Mouse (Mus musculus): Measurements from ENCODE around the gene Glra4.
A peak's percentile ranks its signal among the peaks of the same experiment; 100 is the strongest.

Glra4 gene

DNA sequence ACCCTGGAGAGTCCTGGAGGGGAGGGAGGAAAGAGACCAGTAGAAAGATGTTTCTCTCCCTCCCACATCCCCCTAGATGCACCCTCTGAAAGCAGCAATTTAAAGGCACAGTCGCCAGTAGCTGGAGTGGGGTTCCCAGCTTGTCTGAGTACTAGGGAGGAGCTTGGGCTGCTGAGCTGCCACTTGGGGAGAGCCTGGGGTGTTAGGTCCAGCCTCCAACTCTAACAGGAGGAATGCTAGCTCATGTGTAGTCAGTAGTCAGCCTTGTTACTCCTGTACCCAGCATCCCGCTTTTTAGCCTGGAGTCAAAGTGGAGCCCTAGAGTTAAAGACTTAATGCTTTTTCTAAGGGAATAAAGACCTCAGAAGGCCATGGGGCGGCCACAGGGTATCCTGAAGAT lies at the start of gene Glra4:
TSS of gene Glra4 (minus strand) at position 101 of the 400 bp plus-strand sequence.
- no peak for DNase-seq (ENCODE audit: low spot score)

DNA sequence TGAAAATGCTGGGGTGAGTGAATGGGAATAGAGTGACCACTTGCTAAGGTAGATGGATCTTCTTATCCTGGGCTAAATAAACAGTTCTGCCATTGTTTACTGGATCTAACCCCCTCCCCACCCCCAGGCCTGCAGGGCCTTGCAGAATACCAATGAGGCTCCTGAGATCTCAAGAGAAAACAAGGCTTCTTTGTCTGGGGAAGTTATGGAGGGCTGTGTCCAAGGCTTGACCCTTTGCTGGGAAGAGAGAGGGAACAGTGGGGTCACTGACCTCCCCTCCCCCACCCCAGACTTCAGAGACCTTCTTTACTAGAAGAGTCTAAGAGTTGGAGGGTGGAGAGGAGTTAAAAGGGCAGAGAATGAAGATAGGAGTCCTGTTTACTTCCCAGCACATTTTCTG lies 48.7 kb upstream of the Glra4 start:
- no peak for DNase-seq (ENCODE audit: low spot score)

DNA sequence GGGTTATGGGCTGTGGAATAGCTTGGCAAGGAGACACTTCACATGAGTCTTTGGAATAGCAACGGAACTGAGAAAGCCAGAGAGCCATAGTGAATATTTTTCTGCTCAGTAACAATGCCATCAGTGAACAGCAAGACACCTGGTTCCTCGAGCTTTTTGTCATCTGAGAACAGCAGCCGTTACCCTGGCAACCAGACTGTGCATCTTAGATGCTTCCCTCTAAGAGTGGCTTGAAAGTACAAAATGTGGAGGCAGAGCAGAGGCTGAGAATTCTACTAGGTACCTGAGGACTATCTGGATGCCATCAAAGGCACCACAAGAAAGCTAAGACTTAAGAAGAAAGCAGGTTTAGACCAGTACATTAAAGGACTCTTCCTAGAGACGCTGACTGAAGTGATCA lies 45.1 kb upstream of the Glra4 start:
- no peak for DNase-seq (ENCODE audit: low spot score)

DNA sequence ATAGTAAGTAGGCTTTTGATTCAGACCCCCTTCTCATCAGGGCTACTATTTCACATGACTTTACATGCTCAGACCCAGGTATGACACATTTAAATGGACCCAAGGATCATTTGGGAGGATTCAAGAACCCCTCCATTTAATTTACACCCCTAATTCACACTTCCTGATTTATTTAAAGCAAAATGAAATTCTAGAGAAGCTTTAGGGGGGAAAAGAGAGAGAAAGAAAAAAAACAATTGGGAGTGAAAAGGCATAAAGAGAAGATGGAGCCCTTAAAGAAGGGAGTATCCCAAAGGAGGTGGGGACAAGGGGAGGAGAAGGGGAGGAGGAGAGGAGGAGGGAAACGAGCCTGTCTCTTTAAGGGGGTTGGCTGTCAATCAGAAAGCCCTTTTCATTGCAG lies 42.4 kb upstream of the Glra4 start, which contains the start of gene Plp1:
TSS of gene Plp1 (plus strand) at position 301 of the 400 bp plus-strand sequence.
- DNase-seq (ENCODE audit: low spot score), result no peak

DNA sequence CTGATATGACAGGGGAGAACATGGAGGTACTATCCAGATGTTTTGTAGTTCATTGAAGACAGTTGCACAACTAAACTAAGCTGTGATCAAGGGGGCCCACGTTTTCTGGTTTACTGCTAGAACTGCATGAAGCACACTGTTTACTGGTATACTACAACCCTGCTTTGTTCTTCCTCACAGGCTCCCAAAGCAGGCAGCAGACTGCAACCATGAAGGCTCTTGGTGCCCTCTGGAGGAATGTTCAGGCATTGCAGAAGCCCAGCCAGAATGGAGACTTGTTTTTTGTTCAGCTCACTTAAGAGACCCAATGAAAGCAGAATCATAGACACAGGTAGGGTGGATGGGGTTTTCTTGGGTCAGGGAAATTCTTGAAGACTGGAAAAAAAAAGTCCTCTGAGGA lies 40.3 kb upstream of the Glra4 start:
- DNase-seq (ENCODE audit: low spot score), result peak; percentile 12

DNA sequence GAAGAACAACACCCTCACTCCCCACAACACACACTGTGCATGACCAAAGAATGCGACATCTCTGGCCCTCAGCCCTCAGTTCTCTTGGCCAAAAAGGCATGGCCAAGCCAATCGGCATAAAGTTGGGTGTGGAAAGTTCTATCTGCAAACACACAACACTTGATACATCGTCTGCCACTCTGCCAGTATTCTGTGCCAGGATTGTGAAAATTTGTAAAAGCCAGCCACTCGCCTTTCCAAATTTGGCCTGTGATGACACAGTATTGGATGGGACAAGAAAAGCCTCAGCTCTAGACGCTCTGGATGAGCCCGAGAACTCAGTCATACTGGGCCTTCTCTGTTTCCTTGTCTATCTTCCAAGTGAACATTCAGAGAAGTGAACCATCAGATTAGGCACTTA lies 39.8 kb upstream of the Glra4 start:
- no peak for DNase-seq (ENCODE audit: low spot score)

DNA sequence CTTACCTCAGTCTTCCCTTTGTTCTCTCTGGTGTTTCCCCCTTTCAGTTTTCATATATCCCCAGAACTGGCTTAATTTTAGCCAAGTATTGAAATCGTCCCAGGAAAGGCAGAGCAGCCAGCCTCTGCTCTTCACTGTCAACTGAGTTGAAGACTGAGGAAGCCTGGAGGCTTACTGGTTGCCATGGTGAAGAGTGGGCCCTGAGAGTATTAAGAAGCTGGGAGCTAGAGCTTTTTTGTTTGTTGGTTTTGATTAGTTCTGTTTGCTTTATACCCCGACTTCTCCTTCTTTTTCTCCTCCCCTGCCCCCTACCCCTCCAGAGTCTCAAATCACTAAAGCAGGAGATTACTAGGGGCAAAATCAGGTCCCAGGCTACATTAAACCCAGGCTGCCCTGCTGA lies 17.3 kb upstream of the Glra4 start:
- no peak for DNase-seq (ENCODE audit: low spot score)

DNA sequence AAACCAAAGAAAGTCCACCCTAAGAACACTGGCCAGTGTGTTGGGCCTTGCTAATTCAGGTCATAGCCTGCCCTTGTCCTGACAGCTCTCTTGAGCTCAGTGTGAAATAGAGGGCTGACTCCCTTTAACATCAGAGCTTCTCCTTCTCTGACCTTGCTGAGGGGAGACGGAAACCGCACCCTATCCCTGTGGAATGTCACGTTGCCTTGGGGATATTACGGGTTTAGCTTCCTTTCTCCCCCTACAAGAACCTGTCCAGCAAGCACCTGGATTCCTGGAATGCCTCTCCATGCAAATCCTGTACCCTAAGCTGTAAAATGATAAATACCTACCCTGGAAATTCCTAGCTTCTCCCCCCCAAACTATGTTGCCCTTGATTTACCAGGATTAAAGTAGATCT lies 9.5 kb upstream of the Glra4 start:
- DNase-seq (ENCODE audit: low spot score), result no peak

DNA sequence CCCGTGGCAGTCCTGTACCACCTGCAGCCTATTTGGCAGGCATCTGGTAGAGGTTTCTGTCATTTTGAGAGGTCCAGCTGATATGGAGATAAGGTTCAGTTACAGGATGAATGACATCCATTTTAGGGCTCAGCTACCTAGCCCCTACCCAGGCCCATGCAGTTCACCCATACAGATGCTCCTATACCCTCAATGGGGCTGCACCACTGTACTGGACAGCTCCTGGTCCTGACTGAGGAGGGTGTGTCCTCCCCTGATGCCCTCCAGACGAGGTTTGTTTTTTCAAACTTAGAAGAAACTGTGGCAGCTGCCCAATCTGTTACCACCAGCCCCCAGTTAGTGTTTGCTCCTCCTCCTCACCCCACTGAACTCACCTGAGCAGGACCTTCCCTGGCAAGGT lies 679 bp downstream of the Glra4 start:
- no peak for DNase-seq (ENCODE audit: low spot score)

DNA sequence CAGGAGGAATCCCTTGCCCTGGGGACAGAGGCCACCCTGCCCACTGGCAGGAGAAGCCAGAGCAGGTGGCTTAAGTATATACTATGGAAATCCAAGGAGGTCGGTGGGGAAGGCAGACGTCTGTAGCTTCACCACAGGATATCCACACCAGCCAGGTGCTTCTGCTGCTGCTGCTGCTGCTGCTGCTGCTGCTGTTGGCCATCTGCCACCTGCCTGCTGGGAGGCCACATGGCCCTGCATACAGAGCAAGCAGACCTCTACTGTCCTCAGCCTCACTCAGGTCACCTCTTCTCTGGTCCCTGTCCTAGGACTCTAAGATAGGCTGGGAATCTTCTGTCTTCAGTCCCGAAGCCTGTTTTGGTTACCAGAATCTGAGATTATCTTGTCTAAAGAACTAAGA lies 1.9 kb downstream of the Glra4 start:
- DNase-seq (ENCODE audit: low spot score), result no peak

DNA sequence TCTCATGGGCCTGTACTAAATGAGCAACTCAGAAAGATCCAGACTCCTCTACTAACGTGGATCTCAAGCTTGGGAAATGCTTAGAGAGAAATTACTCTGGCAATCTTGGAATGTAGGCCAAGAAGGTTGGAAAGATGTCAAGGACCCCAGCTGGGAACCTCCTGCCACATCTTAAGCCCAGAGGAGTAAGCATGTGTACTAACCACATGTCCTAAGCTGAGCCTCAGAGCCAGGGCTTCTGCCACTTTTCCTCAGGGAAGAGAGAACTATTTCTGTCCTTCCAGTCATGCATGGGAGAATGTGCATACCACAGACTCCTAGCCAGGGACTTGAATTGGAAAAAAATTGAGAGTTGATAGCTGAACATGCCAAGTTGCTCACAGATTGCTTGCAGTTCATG lies 6.9 kb downstream of the Glra4 start:
- DNase-seq (ENCODE audit: low spot score), result no peak

DNA sequence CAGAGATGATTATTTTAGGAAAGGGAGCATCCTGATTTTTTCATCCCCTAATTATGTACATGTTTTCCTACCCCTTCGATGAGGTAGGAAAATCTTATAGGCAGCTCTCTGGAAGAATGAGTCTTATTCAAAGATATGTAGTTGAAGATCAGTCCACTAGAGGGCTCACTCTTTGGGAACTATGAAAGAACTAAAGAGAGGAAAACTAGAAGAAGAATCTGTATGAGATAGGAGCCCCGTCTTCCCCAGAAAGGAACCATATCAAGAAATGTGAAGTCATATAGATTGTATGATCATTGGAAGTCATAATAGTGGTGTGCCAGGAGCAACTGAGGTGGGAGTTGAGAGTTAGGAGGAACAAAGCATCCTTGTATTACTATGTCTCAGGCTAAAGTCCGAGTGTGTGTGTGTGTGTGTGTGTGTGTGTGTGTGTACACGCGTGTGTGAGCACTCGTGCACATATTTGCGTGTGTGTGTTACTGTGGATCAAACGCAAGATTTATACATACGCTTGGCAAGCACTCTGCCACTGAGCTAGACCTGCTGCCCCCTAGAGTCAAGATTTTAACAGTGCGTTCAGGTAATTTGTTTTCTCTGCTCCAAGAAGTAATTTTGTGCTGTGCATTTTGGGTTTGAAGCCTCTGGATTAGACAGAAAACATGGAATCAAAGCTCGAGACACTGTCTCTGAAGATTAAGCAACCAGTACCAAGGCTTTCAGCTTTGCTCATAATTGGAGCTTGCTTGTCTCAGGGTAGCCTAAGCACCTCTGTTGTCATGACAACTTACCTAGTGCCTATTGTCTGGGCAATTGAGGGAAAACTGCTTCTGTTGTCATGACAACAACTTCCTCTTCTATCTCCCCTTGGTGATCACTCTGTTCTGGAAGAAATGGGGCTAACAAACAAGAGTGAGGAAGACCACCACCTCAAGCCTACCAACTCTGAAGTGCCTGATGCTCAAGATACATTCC lies 18.6 kb downstream of the Glra4 start:
- no peak for DNase-seq (ENCODE audit: low spot score)

DNA sequence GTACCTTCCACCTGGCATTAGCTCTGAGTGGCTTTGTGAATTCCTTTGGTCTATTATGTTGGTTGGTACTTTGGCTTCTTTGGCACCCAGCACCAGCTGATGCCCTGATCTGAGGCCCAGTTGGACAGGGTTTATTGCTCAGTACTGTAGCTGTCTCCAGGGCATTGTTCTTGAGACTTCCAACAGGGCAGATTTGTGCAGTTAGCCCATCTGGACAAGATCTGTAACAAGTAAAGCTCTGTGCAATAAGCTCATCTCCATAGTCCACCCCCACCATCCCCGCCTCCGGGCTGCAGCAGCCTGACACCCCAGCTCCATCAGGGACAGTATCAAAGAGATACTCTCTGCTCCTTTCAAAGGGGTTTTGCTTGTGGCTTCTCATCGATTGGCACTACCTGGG lies 24.5 kb downstream of the Glra4 start:
- no peak for DNase-seq (ENCODE audit: low spot score)

DNA sequence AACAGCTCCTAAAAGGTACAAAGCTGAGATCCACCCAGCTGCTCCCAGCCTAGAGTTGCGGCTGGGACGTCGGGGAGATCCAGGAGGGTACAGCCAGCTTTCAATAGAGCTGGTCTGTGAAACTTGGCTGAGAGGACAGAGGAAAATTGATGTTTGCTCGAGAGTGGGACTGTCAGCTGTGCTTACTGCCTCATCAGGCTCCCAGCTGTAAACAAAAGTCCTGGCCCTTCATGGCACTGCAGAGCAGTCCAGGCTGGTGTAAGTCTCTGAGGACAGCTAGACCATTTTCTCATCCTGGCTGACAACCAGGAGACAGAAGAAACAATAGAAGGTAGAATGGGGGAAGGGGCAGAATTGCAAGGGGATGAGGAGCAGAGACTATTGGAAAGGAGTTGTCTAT lies 30.6 kb downstream of the Glra4 start:
- DNase-seq (ENCODE audit: low spot score), result no peak

DNA sequence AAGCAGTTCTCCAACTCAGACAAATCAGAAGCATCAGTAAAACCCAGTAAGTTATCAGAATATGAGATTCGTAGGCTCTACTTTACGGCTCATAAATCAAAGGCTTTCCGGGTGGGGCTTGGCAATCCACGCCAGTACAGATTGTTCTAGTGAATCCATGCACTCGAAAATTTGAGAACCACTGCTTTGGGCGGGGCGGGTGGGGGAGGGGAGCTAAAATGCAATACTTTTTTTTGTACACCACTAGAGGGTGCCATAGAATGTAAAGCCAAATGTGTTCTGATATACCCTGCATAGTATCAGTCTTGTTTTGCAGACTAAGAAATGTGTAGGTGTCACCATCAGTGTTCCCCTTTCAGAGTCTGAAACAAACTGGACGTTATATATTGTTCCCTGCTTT lies 35.3 kb downstream of the Glra4 start:
- no peak for DNase-seq (ENCODE audit: low spot score)

DNA sequence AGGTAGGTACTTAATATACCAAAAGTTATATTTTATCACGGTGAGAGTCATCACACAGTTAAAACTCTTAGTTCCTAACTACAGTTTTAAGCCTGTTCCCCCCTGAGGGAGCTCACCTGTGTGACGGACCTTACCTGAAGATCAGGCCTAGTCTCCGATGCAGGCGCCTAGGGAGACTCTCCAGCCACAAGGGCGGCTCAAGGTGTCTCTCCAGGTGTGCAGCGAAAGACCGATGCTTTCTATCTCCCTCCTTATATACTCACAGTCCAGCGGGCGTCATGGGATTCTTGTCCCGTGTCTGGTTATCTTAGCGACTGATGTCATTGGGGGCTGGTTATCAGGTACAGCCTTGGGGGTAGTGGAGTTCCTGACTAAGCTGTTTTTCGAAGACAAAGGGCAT lies 36.5 kb downstream of the Glra4 start, which contains the start of gene Morf4l2:
TSS of gene Morf4l2 (minus strand) at position 232 of the 400 bp plus-strand sequence.
- DNase-seq (ENCODE audit: low spot score), result no peak

DNA sequence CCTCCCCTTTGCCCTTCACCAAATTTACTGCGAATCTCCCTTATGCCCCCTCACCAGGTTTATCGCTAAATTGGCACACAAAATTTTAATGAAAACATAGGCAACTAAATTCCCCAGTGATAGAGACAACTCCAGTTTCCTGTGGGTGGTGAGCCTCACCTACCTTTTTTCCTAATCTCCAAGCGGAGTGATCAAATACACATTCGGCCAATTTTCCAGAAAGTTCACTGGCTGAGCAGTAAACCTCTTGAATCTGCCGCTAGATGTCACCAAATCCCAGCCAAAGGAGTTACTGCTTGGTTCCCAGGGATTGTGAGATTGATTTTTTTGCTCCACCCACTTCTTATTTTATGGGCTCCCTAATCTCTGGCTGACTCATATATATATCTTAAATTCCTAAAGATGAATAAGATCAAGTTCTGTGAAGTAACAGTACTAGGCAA lies 37.3 kb downstream of the Glra4 start:
- no peak for DNase-seq (ENCODE audit: low spot score)

DNA sequence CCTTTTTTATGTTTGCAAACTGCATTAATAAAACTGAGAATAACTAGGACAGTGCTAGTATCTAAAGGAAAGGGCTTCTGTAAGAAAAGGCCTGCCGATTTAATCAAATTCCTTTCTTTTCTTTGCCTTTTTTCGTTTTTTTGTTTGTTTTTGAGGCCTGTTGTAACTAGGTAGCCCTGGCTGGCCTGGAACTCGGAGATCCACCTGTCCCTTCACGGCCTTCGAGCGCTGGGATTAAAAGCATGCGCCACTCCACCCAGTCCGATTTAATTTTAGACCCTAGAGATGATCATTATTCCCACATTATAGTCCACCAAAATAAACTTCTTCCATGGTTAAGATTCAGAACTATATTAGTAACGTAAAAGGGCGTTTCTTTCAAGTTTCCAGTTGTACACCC lies 37.7 kb downstream of the Glra4 start:
- DNase-seq (ENCODE audit: low spot score), result no peak

DNA sequence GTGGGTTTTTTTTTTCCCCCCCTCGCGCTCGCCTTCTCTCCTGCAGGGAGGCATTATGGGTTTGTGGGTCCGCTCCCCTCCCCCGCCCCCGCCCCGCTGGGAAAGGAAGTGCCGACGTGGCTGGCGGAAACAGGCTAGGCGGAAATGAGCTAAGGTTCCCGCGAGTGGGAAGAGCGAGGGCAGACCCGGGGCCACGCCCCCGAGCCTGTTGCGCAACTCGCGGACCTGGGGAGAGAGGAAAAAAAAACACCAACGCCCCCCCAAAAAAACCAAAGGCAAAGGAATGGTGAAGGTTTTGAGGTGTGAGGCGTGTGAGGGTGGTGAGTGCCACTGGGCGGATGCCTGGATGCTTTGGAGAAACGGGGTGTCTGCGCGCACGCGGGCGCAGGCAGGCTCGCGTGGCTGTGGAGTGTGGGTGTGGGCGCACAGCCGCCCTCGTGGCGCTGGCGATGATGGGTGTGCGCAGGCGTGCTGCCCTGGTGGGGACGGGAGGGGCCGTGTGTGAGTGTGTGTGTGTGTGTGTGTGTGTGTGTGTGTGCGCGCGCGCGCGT lies 38.2 kb downstream of the Glra4 start:
- DNase-seq (ENCODE audit: low spot score), result peak; percentile 48

DNA sequence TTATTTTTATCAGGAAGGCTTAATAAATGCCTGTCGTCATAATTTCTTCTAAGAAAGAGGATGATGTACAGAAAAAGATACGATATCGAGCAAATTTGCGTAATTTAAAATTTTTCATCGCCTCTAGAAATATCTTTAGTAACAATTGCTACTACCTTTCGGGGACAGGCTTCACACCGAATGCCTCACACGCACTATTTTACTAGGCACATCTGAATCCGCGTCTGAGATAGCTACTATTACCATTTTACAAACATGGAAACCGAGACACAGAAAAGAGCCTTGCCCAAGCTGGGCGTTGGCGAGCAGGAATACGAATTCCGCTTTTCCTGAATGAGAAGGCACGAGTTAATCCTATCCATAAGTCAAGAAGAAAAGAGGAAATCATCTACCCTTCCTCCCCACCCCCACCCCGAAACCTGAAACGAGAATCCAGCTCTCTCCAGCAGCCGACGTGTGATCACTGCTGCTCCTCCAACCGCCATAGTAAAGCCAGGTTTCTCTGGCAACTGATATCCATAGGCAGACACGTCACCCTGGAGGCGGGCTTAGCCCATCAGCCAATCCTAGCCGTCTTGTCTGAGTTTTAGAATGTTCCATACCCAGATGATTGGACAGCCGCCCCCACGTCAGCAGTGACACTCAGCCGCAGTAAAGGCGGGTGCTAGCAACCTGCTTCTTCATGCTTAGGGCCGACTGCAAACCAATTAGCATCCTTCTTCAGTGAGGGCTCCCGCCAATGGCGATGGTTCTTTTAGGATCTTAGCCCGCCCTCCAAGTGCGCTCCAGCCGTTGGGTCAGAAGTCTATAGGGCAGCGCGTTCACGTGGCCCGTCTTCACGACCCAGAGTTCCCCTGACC lies 38.9 kb downstream of the Glra4 start:
- peak; percentile 59 for DNase-seq (ENCODE audit: low spot score)

DNA sequence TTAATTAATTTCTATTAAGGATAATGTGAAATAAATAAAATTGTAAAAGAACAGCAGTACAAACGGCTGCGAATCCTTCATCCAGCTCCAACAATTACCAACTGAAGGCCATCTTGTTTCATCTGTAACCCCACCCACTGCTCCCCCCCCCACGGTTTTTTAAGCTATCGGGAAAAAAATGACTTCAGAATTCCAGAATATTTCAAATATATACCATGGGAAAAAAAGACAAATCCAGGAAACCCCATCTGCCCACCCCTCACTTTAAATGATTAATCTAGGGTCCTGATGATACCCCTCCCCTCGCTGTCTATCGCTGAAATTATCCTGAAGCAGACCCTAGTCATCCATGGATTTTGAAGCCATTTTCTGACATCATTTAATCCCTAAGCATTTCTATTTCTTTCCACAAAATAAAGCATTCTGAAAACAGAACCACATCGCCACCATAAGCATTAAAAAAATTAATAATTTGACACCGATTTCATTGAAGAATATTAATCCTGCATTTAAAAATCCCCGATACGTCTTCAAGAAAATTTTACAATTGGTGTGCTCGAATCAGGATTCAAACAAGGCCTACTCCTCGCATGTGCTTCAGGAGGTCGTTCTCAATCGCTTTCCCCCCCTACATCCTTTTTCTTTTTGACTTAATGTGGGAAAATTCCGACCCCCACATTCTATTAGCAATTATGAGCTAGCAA lies 39.7 kb downstream of the Glra4 start:
- no peak for DNase-seq (ENCODE audit: low spot score)

DNA sequence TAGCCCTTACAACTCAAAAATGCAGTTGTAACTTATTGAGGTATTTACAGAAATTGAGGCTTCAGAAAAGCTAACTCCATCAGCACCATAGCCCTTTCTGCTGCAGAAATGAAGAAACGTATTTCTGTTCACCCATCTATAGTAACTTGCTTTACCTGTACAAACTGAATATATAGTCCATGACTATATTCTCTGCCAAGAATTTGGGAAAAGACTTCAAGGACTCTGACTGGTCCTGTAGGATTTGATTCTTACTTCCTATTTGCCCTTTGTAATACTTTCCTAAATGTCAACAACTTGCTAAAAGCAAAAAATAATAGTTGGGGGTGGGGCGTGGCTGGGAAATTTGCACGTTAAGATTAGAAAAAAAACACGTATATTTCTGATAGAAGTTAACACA lies 47.9 kb downstream of the Glra4 start:
- no peak for DNase-seq (ENCODE audit: low spot score)

All from urinary bladder, postnatal 10 days (tissue).